Mouse (Mus musculus) natural killer cell, adult 2 months (primary cell): ENCODE measurements at regions not wholly inside any gene's neighbourhood (a gene's known extent, or its start where the extent isn't known, plus 50 kb on each side); places are given as distances from the start of the nearest gene placed in this dataset.
A peak's percentile ranks its signal among the peaks of the same experiment; 100 is the strongest.

ENCODE experiments used
- DNase-seq, 2 experiments: peaks; one replicate each; pipeline ENCODE4 v3.0.0; 2022; ENCODE audit warnings: low spot score in 2 of 2

DNA sequence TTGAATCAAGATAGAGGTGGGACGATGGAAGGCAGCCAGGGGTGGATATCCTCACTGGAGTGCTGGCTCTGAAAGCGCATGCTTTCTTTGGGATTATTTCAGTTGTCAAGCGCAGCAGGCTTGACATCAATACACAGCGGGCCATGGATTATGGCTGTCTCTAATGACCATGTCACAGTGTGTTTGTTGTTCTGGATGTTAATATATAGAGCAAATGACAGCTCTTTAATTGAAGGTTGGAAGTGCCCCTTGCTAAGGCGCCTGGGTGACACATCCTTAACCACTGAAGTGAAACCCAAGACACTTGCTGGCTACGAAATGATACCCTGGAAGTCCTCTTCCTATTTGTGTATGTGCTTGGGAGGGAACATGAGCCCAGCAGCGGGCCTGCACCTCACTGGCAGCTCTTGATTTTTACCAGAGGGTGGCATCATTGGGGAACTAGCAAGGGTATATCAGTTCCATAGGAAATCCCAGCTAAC, 200.5 kb upstream of the Rasgrp1 start:
- no peak for DNase-seq

DNA sequence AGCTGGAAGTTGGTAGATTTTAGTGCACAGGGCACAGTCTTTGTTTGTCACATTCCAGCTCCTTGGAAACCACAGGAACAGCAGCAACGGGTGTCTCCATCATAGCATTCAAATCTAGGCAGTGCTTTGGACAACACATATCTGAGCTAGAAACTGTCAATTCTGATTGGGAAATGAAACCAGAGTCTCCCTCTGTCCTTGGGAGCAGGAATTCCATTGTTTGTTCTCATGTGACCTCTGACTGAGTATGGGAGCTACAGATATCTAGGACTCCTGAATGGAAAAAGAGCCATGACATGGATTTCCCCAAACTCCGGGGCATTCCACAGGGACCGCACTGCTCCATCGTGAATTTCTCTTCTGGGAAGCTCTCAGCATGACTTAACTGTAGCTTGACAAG, 205.5 kb upstream of the Rasgrp1 start:
- no peak for DNase-seq

DNA sequence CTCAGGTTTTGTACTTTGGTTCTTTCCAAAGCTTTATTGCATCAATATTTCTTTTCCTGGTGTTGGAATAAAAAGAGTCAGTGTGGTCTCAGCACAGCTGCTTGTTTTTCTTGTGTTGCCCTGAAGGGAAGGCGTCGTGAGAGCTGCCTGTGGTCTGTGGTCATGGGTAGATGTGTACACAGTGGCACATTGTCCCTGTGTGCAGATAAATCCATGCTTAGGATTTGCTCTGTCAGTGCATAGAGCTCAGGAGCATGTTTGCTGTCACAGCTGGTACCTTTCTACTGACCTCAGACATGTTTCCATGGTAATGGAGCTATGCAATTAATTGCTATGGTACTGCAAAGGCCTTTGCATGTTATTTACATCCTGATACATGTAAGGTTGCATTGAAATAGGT, 213.5 kb upstream of the Rasgrp1 start:
- no peak for DNase-seq

- DNase-seq: no peak
Measured at GRCm38 (mm10) chr2:117570987-117571386, 228.2 kb upstream of the Rasgrp1 start.

- DNase-seq: no peak
Measured at GRCm38 (mm10) chr2:117587381-117587780, 244.6 kb upstream of the Rasgrp1 start.

- DNase-seq: no peak
Measured at GRCm38 (mm10) chr2:117595028-117595427, 252.2 kb upstream of the Rasgrp1 start.

- no peak for DNase-seq
Measured at GRCm38 (mm10) chr2:117597573-117597972, 254.8 kb upstream of the Rasgrp1 start.

DNA sequence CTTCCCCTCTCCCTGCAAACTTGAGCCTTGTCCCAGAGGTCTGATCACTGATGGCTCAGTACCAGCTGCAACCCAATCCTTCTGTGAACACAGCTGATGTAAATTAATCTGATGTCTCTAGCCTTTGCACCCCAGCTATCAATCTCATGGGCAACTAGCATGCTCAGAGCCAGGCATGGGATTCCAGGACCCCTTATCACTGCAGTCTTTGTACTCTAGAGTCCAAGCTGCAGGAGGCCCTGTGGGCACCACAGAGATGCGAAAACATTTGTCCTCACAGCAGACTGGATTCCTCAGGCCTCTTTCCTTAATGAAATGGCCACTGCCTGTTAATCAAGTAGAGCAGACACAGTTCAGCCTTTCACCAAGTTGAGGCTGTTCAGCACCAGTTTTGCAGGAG, 272.0 kb upstream of the Rasgrp1 start:
- DNase-seq: no peak

DNA sequence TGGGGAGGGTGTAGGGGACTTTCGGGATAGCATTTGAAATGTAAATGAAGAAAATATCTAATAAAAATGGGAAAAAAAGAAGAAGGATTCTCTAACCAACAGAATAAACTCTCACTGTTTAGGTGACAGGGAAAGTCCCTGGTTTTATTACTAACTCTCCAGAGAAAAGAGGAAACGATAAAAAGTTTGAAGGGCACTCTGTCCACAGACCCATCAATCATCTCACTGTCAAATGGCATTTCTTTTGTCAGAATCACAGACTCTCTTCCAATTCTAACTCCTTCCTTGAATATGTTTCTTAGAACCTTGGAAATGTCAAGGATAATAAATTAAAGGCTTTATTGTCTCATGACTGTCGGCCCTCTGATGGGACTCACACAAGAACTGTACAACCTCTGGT, 275.3 kb upstream of the Rasgrp1 start:
- DNase-seq: no peak

GRCm38 (mm10) chr2:117623955-117624354, 281.2 kb upstream of the Rasgrp1 start:
- DNase-seq: peak; percentile 3 to 11

GRCm38 (mm10) chr2:117634906-117635305, 292.1 kb upstream of the Rasgrp1 start:
- no peak for DNase-seq

GRCm38 (mm10) chr2:117637397-117637796, 294.6 kb upstream of the Rasgrp1 start:
- no peak for DNase-seq

GRCm38 (mm10) chr2:117652101-117652500, 309.3 kb upstream of the Rasgrp1 start:
- DNase-seq: no peak

- no peak for DNase-seq
Measured at GRCm38 (mm10) chr2:117652647-117653046, 309.8 kb upstream of the Rasgrp1 start.

- no peak for DNase-seq
Measured at GRCm38 (mm10) chr2:117656546-117657175, 313.9 kb upstream of the Rasgrp1 start.

GRCm38 (mm10) chr2:117660217-117660924, 317.6 kb upstream of the Rasgrp1 start:
- DNase-seq: no peak

GRCm38 (mm10) chr2:117662653-117663052, 319.9 kb upstream of the Rasgrp1 start:
- no peak for DNase-seq

DNA sequence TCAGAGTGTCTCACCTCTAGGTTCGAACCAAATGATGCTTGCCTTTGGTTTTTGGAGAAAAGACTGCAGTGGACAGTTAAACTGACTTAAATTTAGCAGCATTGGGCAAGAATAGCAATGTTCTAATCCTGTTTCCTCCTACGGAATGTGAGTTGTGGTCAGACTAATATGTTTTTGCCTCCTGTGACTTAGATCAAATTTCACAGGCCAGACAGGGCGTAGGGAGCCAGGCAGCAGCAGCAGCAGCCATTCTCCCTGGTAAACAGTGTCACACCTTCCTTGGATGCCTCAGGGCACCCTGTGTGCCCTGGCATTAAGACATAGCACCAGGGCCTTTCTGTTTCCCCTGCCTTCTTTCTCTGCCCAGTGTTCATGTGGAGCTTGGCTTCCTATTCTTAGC, 323.7 kb upstream of the Rasgrp1 start:
- DNase-seq: no peak

- no peak for DNase-seq
Measured at GRCm38 (mm10) chr2:117668137-117668536, 325.3 kb upstream of the Rasgrp1 start.

- no peak for DNase-seq
Measured at GRCm38 (mm10) chr2:117674877-117675276, 332.1 kb upstream of the Rasgrp1 start.

DNA sequence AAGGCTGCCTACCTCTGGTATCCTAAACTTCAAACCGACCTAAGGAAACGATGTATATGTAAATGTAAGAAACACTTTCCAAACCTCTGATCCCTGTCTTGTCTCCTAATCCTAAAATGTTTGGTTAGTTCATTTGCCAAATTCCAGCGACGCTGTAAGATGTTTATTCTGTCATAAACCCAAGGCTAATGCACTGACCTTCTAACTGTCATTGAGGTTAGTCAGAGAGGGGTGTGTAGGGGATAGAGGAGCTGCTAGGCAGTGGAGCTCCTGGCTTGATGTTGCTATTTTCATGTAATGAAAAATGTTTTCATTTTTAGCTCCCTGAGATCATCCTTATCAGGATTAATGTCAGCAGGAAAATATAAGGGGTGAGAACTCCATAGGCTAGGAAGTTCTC, 335.8 kb upstream of the Rasgrp1 start:
- no peak for DNase-seq

DNA sequence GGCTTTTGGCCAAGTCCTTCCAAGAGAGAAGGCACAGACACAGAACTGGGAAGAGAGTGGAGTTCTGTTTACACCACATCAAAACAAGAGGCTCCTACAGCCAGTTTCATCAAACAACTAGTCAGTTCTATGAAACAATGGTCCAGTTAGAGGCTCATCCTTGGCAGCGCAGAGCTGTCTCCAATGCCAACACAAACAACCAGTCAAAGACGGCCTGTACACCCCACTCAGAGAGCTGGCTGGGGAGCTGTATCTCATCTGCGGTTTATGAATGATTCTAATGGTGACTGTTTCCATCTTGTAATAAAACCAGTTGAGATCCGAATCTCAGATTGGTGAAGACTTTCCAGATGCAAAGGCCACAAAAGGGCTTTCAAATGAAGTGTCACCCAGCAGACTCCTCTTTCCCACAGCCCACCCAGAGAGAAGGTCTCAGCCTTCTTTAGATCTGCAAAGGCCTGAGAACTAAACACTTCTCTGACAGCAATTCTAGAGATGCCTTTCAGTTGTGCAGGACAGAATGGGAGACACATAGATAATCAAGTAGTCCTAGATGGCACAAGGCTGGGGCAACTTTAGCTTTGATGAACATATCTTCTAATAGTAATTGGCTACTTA, 343.1 kb upstream of the Rasgrp1 start:
- no peak for DNase-seq

DNA sequence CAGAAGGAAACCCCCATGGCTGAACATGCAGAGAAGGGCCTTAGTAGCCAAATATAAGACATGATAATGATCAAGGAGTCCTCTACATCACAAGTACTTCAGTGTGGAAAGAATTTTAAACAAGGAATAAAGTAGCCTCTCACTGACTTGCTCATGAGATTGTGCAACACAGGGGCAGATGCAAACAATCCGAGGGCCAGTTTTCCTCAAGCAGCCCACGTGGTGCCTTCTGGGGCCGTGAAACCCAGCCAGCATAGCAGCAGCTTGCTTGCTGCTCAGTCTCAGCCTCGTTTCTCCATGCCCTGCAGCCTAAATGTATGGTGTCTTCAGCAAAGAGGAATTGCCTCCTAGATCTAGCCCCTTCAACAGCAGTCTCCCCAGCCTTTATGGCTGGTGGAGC, 350.7 kb upstream of the Rasgrp1 start:
- no peak for DNase-seq
